Mouse (Mus musculus): ENCODE data around the gene Fam107b. TPM values are rescaled to one million over a fixed set of nuclear protein-coding genes. Genes with fewer than 3 reads are reported as not detected.

The Fam107b gene
- polyA plus RNA-seq, 1 experiment from 2014 or later: 56.7 TPM

DNA sequence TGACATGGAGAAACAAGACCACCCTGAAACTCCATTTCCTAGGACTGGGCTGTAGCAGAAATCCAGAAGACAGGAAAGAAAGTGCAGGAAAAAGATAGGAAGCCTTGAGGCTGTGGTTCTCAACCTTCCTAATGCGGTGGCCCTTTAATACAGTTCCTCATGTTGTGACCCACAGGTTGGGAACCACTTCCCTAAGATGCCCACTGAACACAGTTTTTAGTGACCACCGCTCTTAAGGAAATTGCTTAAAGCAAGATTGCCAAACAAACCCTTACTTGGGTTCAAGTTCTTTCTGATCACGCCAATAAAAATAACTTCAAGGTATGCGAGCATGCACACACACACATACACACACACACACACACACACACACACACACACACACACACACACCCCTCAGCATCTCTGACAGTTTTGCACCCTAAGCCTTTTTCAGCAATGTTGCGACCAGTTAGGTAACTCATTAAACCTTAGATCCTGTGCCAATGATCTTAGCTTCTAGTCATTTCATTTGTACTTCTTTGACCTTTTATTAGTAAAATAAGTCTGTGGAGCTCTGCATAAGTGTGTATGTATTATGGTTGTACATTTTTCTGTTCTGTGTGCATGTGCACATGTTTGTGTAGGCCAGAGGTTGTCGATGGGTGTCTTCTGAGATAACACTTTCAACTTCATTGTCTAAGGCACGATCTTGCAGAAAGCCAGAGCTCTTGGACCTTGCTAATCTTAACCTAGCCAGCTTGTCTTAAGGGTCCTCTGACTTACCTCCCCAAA is 53.1 kb downstream of the Fam107b start:
- Histone ChIP-seq H3K4me3 (ENCODE audit: low read depth, low read length) (no peak overlapping the region), H3K36me3 (ENCODE audit: control insufficient read depth, insufficient read depth, low read length) (no peaks in the 10 kb centered on the region), H3K9ac (ENCODE audit: low read length) (no peak overlapping the region), H3K27ac (ENCODE audit: low read depth, low read length) (no peak overlapping the region), H3K4me2 (ENCODE audit: low read depth, low read length, severe bottlenecking) (no peak overlapping the region), H3K4me1 (replicated peaks; ENCODE audit: control insufficient read depth, insufficient read depth, low read length) (no peaks in the 10 kb centered on the region), H3K9me3 (ENCODE audit: control insufficient read depth, low read length) (no peaks in the 10 kb centered on the region), H3K27me3 (ENCODE audit: control insufficient read depth, insufficient read depth, low read length) (no peaks in the 10 kb centered on the region)
- ATAC-seq (replicated peaks; ENCODE audit: low FRiP score) (no peak), DNase-seq (ENCODE audit: low spot score) (no peak)
- WGBS: 93% methylated on average over 7 of the region's 7 CpGs

DNA sequence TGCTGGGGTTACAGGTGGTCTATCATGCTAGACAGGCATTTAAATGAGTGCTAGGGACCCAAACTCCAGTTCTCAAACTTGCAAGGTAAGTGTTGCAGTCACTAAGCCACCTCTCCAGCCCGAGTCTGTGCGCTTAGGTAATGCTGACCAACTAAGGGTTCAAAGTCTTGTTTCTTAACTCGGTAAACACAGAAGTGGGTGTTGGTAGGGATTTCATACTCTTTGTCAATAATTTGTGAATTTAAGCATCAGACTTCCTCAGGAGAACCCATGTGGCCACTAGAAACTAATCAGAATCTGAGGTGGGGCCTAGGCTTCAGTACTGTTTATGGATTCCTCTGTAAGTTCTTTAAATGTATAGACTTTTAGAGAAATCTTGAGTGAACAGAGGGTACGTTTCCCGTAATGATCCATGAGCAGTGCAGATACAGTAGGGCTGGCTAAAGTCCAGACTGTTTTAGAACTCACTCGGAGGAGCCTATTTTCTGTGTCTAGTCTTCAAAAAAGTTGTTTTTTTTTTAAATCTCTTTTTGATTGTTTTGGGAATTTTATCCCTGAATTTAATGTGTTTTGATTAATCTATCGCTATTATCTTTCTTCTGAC is 53.8 kb downstream of the Fam107b start:
- ATAC-seq (replicated peaks; ENCODE audit: low FRiP score) (no peak), DNase-seq (ENCODE audit: low spot score) (no peak)
- H3K9ac ChIP-seq (ENCODE audit: low read length): no peak overlapping the region
- WGBS: 91% methylated on average over 7 of the region's 7 CpGs
- no peaks in the 10 kb centered on the region for H3K4me1 ChIP-seq (replicated peaks; ENCODE audit: control insufficient read depth, insufficient read depth, low read length)
- no peaks in the 10 kb centered on the region for H3K27me3 ChIP-seq (ENCODE audit: control insufficient read depth, insufficient read depth, low read length)
- no peak overlapping the region for H3K4me3 ChIP-seq (ENCODE audit: low read depth, low read length)
- H3K27ac ChIP-seq (ENCODE audit: low read depth, low read length): no peak overlapping the region
- no peak overlapping the region for H3K4me2 ChIP-seq (ENCODE audit: low read depth, low read length, severe bottlenecking)
- no peaks in the 10 kb centered on the region for H3K9me3 ChIP-seq (ENCODE audit: control insufficient read depth, low read length)
- H3K36me3 ChIP-seq (ENCODE audit: control insufficient read depth, insufficient read depth, low read length): no peaks in the 10 kb centered on the region

DNA sequence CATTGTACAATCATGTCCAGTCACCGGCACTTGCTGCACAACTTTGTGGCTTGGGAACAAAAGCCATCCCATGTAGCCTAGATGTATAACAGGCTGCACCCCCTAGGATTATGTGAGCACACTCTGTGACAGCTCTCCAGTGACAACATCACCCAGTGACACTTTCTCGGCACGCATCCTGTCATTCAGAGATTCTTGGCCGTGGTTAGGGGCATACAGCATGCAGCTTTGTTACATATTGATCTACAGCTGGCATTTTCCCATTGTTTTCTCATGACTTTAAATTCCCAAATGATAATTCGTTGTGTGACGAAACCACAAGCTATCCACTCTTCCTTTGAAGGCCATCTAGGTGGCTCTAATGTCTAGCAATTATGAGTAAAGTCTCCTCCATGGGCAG is 58.8 kb downstream of the Fam107b start:
- Histone ChIP-seq H3K36me3 (ENCODE audit: control insufficient read depth, insufficient read depth, low read length) (no peaks in the 10 kb centered on the region), H3K4me1 (replicated peaks; ENCODE audit: control insufficient read depth, insufficient read depth, low read length) (no peaks in the 10 kb centered on the region), H3K4me3 (ENCODE audit: low read depth, low read length) (no peak overlapping the region), H3K27ac (ENCODE audit: low read depth, low read length) (no peak overlapping the region), H3K9me3 (ENCODE audit: control insufficient read depth, low read length) (no peaks in the 10 kb centered on the region), H3K4me2 (ENCODE audit: low read depth, low read length, severe bottlenecking) (no peak overlapping the region), H3K9ac (ENCODE audit: low read length) (no peak overlapping the region), H3K27me3 (ENCODE audit: control insufficient read depth, insufficient read depth, low read length) (no peaks in the 10 kb centered on the region)
- DNase-seq (ENCODE audit: low spot score) (no peak), ATAC-seq (replicated peaks; ENCODE audit: low FRiP score) (no peak)
- 92% methylated on average over 6 of the region's 6 CpGs for WGBS

DNA sequence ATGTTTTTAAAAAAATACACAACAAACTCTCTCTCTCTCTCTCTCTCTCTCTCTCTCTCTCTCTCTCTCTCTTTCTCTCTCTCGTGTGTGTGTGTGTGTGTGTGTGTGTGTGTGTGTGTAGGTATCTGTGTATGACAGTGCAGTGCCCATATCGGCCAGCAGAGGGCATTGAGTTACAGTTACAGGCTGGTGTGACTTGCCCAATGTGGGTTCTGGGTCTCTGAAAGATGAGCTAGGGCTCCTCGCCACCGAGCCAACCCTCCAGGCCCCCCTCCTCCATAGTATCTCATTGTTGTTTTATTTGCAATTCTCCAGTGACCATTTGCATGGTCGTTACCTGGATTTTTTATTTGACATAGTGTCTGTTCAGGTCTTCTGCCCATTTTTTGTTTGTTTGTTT is 59.5 kb downstream of the Fam107b start:
- WGBS: 85% methylated on average over 5 of the region's 5 CpGs
- no peaks in the 10 kb centered on the region for H3K36me3 ChIP-seq (ENCODE audit: control insufficient read depth, insufficient read depth, low read length)
- H3K27ac ChIP-seq (ENCODE audit: low read depth, low read length): no peak overlapping the region
- ATAC-seq (replicated peaks; ENCODE audit: low FRiP score) (no peak), DNase-seq (ENCODE audit: low spot score) (no peak)
- no peak overlapping the region for H3K4me3 ChIP-seq (ENCODE audit: low read depth, low read length)
- no peaks in the 10 kb centered on the region for H3K9me3 ChIP-seq (ENCODE audit: control insufficient read depth, low read length)
- no peaks in the 10 kb centered on the region for H3K4me1 ChIP-seq (replicated peaks; ENCODE audit: control insufficient read depth, insufficient read depth, low read length)
- no peaks in the 10 kb centered on the region for H3K27me3 ChIP-seq (ENCODE audit: control insufficient read depth, insufficient read depth, low read length)
- H3K4me2 ChIP-seq (ENCODE audit: low read depth, low read length, severe bottlenecking): no peak overlapping the region
- H3K9ac ChIP-seq (ENCODE audit: low read length): no peak overlapping the region

DNA sequence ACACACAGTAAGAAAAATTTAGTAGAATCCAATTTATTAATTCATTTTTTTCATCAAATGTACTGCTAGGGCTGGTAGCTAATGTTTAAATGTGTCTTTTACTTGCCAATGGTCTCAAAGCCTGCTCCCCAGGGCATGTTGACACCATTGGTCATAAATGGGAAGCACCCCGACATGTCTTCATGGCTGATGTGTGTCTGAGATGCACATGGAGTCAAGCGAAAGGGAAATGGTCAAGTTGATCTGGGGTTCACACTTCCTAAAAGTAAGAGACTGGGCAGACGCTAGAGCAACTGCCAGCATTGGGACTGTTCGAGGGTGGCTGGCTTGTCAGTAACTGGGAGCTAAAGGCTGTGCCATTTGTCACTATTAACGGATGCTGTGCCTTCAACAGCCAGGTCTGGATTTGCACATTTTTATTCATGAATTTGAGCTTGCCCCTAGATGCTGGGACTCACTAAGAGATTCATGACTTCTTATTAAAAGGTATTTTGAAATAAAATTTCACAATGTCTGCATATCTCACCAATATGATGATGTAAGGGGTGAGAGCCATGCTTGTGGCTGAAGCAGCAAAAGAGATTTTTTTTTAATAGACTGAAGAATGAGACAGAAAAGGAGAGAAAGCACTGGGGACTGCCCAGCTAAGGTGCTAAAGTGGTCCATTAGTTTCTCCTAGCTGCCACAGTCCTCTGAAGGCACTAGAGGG is 60.6 kb downstream of the Fam107b start:
- Histone ChIP-seq H3K4me2 (ENCODE audit: low read depth, low read length, severe bottlenecking) (no peak overlapping the region), H3K27me3 (ENCODE audit: control insufficient read depth, insufficient read depth, low read length) (no peaks in the 10 kb centered on the region), H3K4me3 (ENCODE audit: low read depth, low read length) (no peak overlapping the region), H3K9ac (ENCODE audit: low read length) (no peak overlapping the region), H3K27ac (ENCODE audit: low read depth, low read length) (no peak overlapping the region), H3K36me3 (ENCODE audit: control insufficient read depth, insufficient read depth, low read length) (no peaks in the 10 kb centered on the region), H3K4me1 (replicated peaks; ENCODE audit: control insufficient read depth, insufficient read depth, low read length) (no peaks in the 10 kb centered on the region), H3K9me3 (ENCODE audit: control insufficient read depth, low read length) (no peaks in the 10 kb centered on the region)
- no peak for ATAC-seq (replicated peaks; ENCODE audit: low FRiP score)
- no peak for DNase-seq (ENCODE audit: low spot score)
- WGBS: 88% methylated on average over 5 of the region's 5 CpGs

DNA sequence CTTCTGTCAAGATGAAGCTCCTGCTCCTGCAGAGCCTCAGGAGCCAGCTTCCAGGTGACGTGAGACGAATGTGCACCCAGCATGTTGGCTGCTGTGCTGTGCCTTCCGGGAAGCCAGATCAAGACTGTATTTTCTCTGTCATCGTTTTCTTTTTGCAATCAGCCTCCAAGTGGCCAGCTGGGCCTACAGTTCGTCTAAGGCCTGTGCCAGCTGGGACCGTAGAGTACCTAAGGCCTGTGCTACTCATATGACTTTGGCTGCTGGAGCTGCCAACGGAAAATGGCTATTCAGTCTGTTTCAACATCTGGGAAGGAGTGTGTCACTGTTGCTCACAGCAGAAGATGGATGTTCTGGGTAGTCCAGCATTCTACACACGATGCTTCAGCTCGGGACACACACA is 62.8 kb downstream of the Fam107b start:
- Histone ChIP-seq H3K9me3 (ENCODE audit: control insufficient read depth, low read length) (no peaks in the 10 kb centered on the region), H3K36me3 (ENCODE audit: control insufficient read depth, insufficient read depth, low read length) (no peaks in the 10 kb centered on the region), H3K27ac (ENCODE audit: low read depth, low read length) (no peak overlapping the region), H3K4me3 (ENCODE audit: low read depth, low read length) (no peak overlapping the region), H3K4me2 (ENCODE audit: low read depth, low read length, severe bottlenecking) (no peak overlapping the region), H3K4me1 (replicated peaks; ENCODE audit: control insufficient read depth, insufficient read depth, low read length) (no peaks in the 10 kb centered on the region), H3K9ac (ENCODE audit: low read length) (no peak overlapping the region), H3K27me3 (ENCODE audit: control insufficient read depth, insufficient read depth, low read length) (no peaks in the 10 kb centered on the region)
- ATAC-seq (replicated peaks; ENCODE audit: low FRiP score): no peak
- no peak for DNase-seq (ENCODE audit: low spot score)
- WGBS: 86% methylated on average over 9 of the region's 9 CpGs

DNA sequence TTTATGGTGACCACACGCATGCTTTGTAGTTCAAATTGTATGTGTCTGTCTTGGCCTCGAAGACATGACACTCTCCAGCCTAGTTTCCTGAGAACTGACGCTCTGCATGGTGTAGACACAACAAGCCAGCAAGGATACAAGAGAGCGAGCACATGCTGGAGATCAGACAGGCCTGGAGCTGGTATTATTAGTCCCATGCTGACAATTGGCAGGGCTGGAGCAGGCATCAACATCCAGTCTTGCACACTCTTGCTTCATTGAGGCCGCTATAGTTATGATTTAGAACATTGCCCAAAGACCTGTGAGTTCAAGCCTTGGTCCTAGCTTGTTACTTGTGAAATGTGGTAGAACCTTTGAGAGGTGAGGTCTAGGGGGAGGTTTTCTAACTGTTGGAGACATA is 66.5 kb downstream of the Fam107b start:
- Histone ChIP-seq H3K4me3 (ENCODE audit: low read depth, low read length) (no peak overlapping the region), H3K9me3 (ENCODE audit: control insufficient read depth, low read length) (no peaks in the 10 kb centered on the region), H3K27ac (ENCODE audit: low read depth, low read length) (no peak overlapping the region), H3K36me3 (ENCODE audit: control insufficient read depth, insufficient read depth, low read length) (no peaks in the 10 kb centered on the region), H3K4me2 (ENCODE audit: low read depth, low read length, severe bottlenecking) (no peak overlapping the region), H3K4me1 (replicated peaks; ENCODE audit: control insufficient read depth, insufficient read depth, low read length) (no peaks in the 10 kb centered on the region), H3K9ac (ENCODE audit: low read length) (no peak overlapping the region), H3K27me3 (ENCODE audit: control insufficient read depth, insufficient read depth, low read length) (no peaks in the 10 kb centered on the region)
- no peak for DNase-seq (ENCODE audit: low spot score)
- WGBS: 85% methylated on average over 5 of the region's 5 CpGs
- ATAC-seq (replicated peaks; ENCODE audit: low FRiP score): no peak

DNA sequence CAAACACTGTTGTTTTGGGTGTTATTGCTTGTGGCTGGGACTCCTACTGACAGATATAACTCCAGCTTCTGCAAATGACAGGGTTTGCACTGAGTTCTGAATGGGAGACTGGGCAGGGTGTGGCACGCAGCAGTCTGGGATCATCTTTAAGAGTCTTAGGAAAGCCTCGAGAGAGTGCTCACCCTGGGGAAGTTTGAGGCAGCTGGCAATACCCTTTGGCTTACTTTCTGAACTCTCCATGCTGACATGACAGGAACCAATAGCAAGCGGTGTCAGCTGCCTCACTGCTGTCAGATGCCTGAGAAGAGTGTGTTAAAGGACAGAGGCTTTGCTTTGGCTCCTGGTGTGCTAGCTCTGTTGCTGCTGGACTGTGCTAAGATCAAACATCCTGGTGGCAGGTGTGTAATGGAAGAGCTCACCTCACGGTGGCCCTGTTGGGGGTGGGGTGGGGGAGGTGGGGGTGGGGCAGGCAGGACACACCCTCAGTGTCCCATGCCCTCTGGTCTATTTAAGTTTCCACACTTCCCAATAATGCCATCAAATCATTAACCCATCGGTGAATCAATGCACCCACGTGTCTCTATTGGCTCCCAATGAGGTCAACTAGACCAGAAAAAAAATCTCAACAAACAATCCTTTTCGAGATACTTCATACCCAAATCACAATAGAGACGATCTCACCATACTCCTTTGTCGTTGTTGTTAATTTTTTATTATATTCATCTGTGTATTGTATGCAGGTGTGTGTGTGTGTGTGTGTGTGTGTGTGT is 70.9 kb downstream of the Fam107b start:
- Histone ChIP-seq H3K27ac (ENCODE audit: low read depth, low read length) (no peak overlapping the region), H3K4me3 (ENCODE audit: low read depth, low read length) (no peak overlapping the region), H3K4me2 (ENCODE audit: low read depth, low read length, severe bottlenecking) (no peak overlapping the region), H3K4me1 (replicated peaks; ENCODE audit: control insufficient read depth, insufficient read depth, low read length) (no peaks in the 10 kb centered on the region), H3K9me3 (ENCODE audit: control insufficient read depth, low read length) (no peaks in the 10 kb centered on the region), H3K9ac (ENCODE audit: low read length) (no peak overlapping the region), H3K27me3 (ENCODE audit: control insufficient read depth, insufficient read depth, low read length) (no peaks in the 10 kb centered on the region), H3K36me3 (ENCODE audit: control insufficient read depth, insufficient read depth, low read length) (no peaks in the 10 kb centered on the region)
- DNase-seq (ENCODE audit: low spot score) (no peak), ATAC-seq (replicated peaks; ENCODE audit: low FRiP score) (no peak)
- WGBS: 77% methylated on average over 9 of the region's 9 CpGs
